Mouse (Mus musculus): ENCODE data around the gene Tnfrsf1b. TPM values are rescaled to one million over a fixed set of nuclear protein-coding genes. Genes with fewer than 3 reads are reported as not detected.

Tnfrsf1b gene
- polyA plus RNA-seq, 1 experiment = 9.7 TPM

GRCm38 (mm10) chr4:145252611-145253010 is 5.9 kb upstream of the Tnfrsf1b start:
- no peaks in the 10 kb centered on the region for H3K79me2 ChIP-seq (ENCODE audit: control insufficient read depth, insufficient read depth)
- H3K27me3 ChIP-seq (ENCODE audit: control insufficient read depth, insufficient read depth, insufficient read length) = no peaks in the 10 kb centered on the region
- TF ChIP-seq POLR2AphosphoS2 (IDR thresholded peaks at IDR 0.05; ENCODE audit: insufficient read length, low read depth) = no peak
- TF ChIP-seq CEBPB (IDR thresholded peaks at IDR 0.05; ENCODE audit: insufficient read depth, poor library complexity, severe bottlenecking) = no peak
- TF ChIP-seq MYOG (IDR thresholded peaks at IDR 0.05; ENCODE audit: control insufficient read depth in 1 of 3, insufficient read depth in 1 of 3, insufficient read length in 2 of 3, low read depth in 2 of 3) = no peak
- TF ChIP-seq USF1 (IDR thresholded peaks at IDR 0.05; ENCODE audit: low read depth) = no peak
- TF ChIP-seq TCF12 (IDR thresholded peaks at IDR 0.05; ENCODE audit: insufficient read depth, poor library complexity, severe bottlenecking) = no peak
- TF ChIP-seq SRF (IDR thresholded peaks at IDR 0.05; ENCODE audit: control insufficient read depth, insufficient read length, low read depth) = no peak
- no peak for TF ChIP-seq TCF3 (IDR thresholded peaks at IDR 0.05; ENCODE audit: insufficient read length, low read depth)
- TF ChIP-seq MYOD1 (IDR thresholded peaks at IDR 0.05; ENCODE audit: control insufficient read depth in 1 of 3, insufficient read length in 2 of 3, low read depth in 2 of 3) = no peak
- no peak for TF ChIP-seq REST (IDR thresholded peaks at IDR 0.05; ENCODE audit: insufficient read depth, insufficient read length)
- TF ChIP-seq POLR2A (IDR thresholded peaks at IDR 0.05; ENCODE audit: insufficient read length, low read depth) = no peak
- TF ChIP-seq MAX (IDR thresholded peaks at IDR 0.05; ENCODE audit: low read depth) = no peak
- TF ChIP-seq E2F4 (IDR thresholded peaks at IDR 0.05; ENCODE audit: insufficient read depth) = no peak
- no peak overlapping the region for H3ac ChIP-seq (ENCODE audit: control insufficient read depth, insufficient read length)
- H3K4me2 ChIP-seq (ENCODE audit: low read depth) = no peak overlapping the region
- H3K36me3 ChIP-seq (ENCODE audit: control insufficient read depth, insufficient read depth) = no peaks in the 10 kb centered on the region
- no peak overlapping the region for H3K4me3 ChIP-seq

- Histone ChIP-seq H3K79me2 (ENCODE audit: control insufficient read depth, insufficient read depth) (no peaks in the 10 kb centered on the region), H3ac (ENCODE audit: control insufficient read depth, insufficient read length) (no peak overlapping the region), H3K36me3 (ENCODE audit: control insufficient read depth, insufficient read depth) (no peaks in the 10 kb centered on the region), H3K27me3 (ENCODE audit: control insufficient read depth, insufficient read depth, insufficient read length) (no peaks in the 10 kb centered on the region), H3K4me3 (no peak overlapping the region), H3K4me2 (ENCODE audit: low read depth) (no peak overlapping the region)
- TF ChIP-seq MYOG (IDR thresholded peaks at IDR 0.05; ENCODE audit: control insufficient read depth in 1 of 3, insufficient read depth in 1 of 3, insufficient read length in 2 of 3, low read depth in 2 of 3) (no peak), E2F4 (IDR thresholded peaks at IDR 0.05; ENCODE audit: insufficient read depth) (no peak), MAX (IDR thresholded peaks at IDR 0.05; ENCODE audit: low read depth) (no peak), USF1 (IDR thresholded peaks at IDR 0.05; ENCODE audit: low read depth) (no peak), MYOD1 (IDR thresholded peaks at IDR 0.05; ENCODE audit: control insufficient read depth in 1 of 3, insufficient read length in 2 of 3, low read depth in 2 of 3) (no peak), TCF3 (IDR thresholded peaks at IDR 0.05; ENCODE audit: insufficient read length, low read depth) (no peak), TCF12 (IDR thresholded peaks at IDR 0.05; ENCODE audit: insufficient read depth, poor library complexity, severe bottlenecking) (no peak), REST (IDR thresholded peaks at IDR 0.05; ENCODE audit: insufficient read depth, insufficient read length) (no peak), POLR2AphosphoS2 (IDR thresholded peaks at IDR 0.05; ENCODE audit: insufficient read length, low read depth) (no peak), SRF (IDR thresholded peaks at IDR 0.05; ENCODE audit: control insufficient read depth, insufficient read length, low read depth) (no peak), CEBPB (IDR thresholded peaks at IDR 0.05; ENCODE audit: insufficient read depth, poor library complexity, severe bottlenecking) (no peak), POLR2A (IDR thresholded peaks at IDR 0.05; ENCODE audit: insufficient read length, low read depth) (no peak)
These were observed 4.9 kb upstream of the Tnfrsf1b start for GRCm38 (mm10) chr4:145251546-145251945.

GRCm38 (mm10) chr4:145250002-145250401 is 3.3 kb upstream of the Tnfrsf1b start:
- H3K4me3 ChIP-seq = no peak overlapping the region
- no peak for TF ChIP-seq TCF3 (IDR thresholded peaks at IDR 0.05; ENCODE audit: insufficient read length, low read depth)
- no peak for TF ChIP-seq TCF12 (IDR thresholded peaks at IDR 0.05; ENCODE audit: insufficient read depth, poor library complexity, severe bottlenecking)
- no peak for TF ChIP-seq REST (IDR thresholded peaks at IDR 0.05; ENCODE audit: insufficient read depth, insufficient read length)
- no peak for TF ChIP-seq USF1 (IDR thresholded peaks at IDR 0.05; ENCODE audit: low read depth)
- TF ChIP-seq POLR2A (IDR thresholded peaks at IDR 0.05; ENCODE audit: insufficient read length, low read depth) = no peak
- TF ChIP-seq CEBPB (IDR thresholded peaks at IDR 0.05; ENCODE audit: insufficient read depth, poor library complexity, severe bottlenecking) = no peak
- no peak for TF ChIP-seq SRF (IDR thresholded peaks at IDR 0.05; ENCODE audit: control insufficient read depth, insufficient read length, low read depth)
- no peak for TF ChIP-seq POLR2AphosphoS2 (IDR thresholded peaks at IDR 0.05; ENCODE audit: insufficient read length, low read depth)
- TF ChIP-seq MYOD1 (IDR thresholded peaks at IDR 0.05; ENCODE audit: control insufficient read depth in 1 of 3, insufficient read length in 2 of 3, low read depth in 2 of 3) = no peak
- no peak overlapping the region for H3ac ChIP-seq (ENCODE audit: control insufficient read depth, insufficient read length)
- H3K36me3 ChIP-seq (ENCODE audit: control insufficient read depth, insufficient read depth) = no peaks in the 10 kb centered on the region
- H3K79me2 ChIP-seq (ENCODE audit: control insufficient read depth, insufficient read depth) = peaks cover 15% of the 10 kb centered on the region
- H3K27me3 ChIP-seq (ENCODE audit: control insufficient read depth, insufficient read depth, insufficient read length) = no peaks in the 10 kb centered on the region
- no peak overlapping the region for H3K4me2 ChIP-seq (ENCODE audit: low read depth)

- no peak overlapping the region for H3ac ChIP-seq (ENCODE audit: control insufficient read depth, insufficient read length)
- no peak overlapping the region for H3K4me3 ChIP-seq
- no peak for TF ChIP-seq POLR2A (IDR thresholded peaks at IDR 0.05; ENCODE audit: insufficient read length, low read depth)
- no peak for TF ChIP-seq USF1 (IDR thresholded peaks at IDR 0.05; ENCODE audit: low read depth)
- no peak for TF ChIP-seq POLR2AphosphoS2 (IDR thresholded peaks at IDR 0.05; ENCODE audit: insufficient read length, low read depth)
- TF ChIP-seq SRF (IDR thresholded peaks at IDR 0.05; ENCODE audit: control insufficient read depth, insufficient read length, low read depth) = no peak
- TF ChIP-seq E2F4 (IDR thresholded peaks at IDR 0.05; ENCODE audit: insufficient read depth) = no peak
- TF ChIP-seq MAX (IDR thresholded peaks at IDR 0.05; ENCODE audit: low read depth) = no peak
- TF ChIP-seq MYOD1 (IDR thresholded peaks at IDR 0.05; ENCODE audit: control insufficient read depth in 1 of 3, insufficient read length in 2 of 3, low read depth in 2 of 3) = no peak
- TF ChIP-seq TCF3 (IDR thresholded peaks at IDR 0.05; ENCODE audit: insufficient read length, low read depth) = no peak
- TF ChIP-seq MYOG (IDR thresholded peaks at IDR 0.05; ENCODE audit: control insufficient read depth in 1 of 3, insufficient read depth in 1 of 3, insufficient read length in 2 of 3, low read depth in 2 of 3) = no peak
- TF ChIP-seq REST (IDR thresholded peaks at IDR 0.05; ENCODE audit: insufficient read depth, insufficient read length) = no peak
- TF ChIP-seq TCF12 (IDR thresholded peaks at IDR 0.05; ENCODE audit: insufficient read depth, poor library complexity, severe bottlenecking) = no peak
- no peak for TF ChIP-seq CEBPB (IDR thresholded peaks at IDR 0.05; ENCODE audit: insufficient read depth, poor library complexity, severe bottlenecking)
- H3K36me3 ChIP-seq (ENCODE audit: control insufficient read depth, insufficient read depth) = no peaks in the 10 kb centered on the region
- no peaks in the 10 kb centered on the region for H3K27me3 ChIP-seq (ENCODE audit: control insufficient read depth, insufficient read depth, insufficient read length)
- peaks cover 35% of the 10 kb centered on the region for H3K79me2 ChIP-seq (ENCODE audit: control insufficient read depth, insufficient read depth)
- H3K4me2 ChIP-seq (ENCODE audit: low read depth) = no peak overlapping the region
These were observed 886 bp upstream of the Tnfrsf1b start for GRCm38 (mm10) chr4:145247556-145247955.
